Mouse (Mus musculus): Measurements from ENCODE around the gene Prkn. TPM values are rescaled to one million over a fixed set of nuclear protein-coding genes. Genes with fewer than 3 reads are reported as not detected.

Prkn gene
- total RNA-seq, 2 experiments from 2014 or later = 10.6 to 10.8 TPM

Other genes starting within 250 kb of the Prkn start
- 1 to 10 TPM in 1 of 2 experiments, under 1 TPM in 1; 0.87 to 1.6 TPM for gene Pacrg, start 73 bp upstream of the Prkn start, total RNA-seq (2021)

All from heart, postnatal 36 days (tissue).